Mouse (Mus musculus): ENCODE data around the gene Spata46.

The Spata46 gene

GRCm38 (mm10) chr1:170343081-170343480 lies 34.5 kb downstream of the Spata46 start:
- DNase-seq, result no peak

- DNase-seq, result peak; percentile 26
Measured at GRCm38 (mm10) chr1:170343906-170344305, 35.3 kb downstream of the Spata46 start.

GRCm38 (mm10) chr1:170346266-170346665 lies 37.7 kb downstream of the Spata46 start:
- peak; percentile 63 for DNase-seq

GRCm38 (mm10) chr1:170351080-170351479 lies 42.5 kb downstream of the Spata46 start:
- no peak for DNase-seq

GRCm38 (mm10) chr1:170353335-170353734 lies 44.7 kb downstream of the Spata46 start:
- DNase-seq, result no peak

GRCm38 (mm10) chr1:170360183-170360915 lies 51.7 kb downstream of the Spata46 start:
- DNase-seq, result peak; percentile 11
